Mouse (Mus musculus): Measurements from ENCODE around the gene Slc25a54.

Gene Slc25a54

DNA sequence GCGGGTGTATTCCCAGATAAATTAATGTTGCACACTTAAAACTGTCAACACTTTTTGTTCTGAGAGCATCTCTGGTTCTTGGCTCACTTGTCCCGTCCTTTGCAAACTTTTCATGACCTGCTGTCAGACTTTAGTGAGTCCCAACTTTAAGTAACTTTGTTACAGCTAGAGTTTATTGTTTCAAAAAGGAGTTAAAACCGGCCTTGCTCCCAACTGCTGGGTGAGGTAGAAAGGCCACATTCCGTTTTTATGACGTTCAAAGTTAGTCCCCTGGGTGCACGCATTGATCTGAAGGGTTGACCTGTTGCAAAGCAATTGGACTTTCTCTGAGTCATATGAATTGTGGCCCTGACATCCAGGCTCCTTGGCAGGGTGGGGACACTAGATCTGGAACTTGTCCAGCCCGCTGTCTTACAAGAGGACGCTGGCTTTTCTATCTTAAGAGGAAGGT lies 43.3 kb downstream of the Slc25a54 start:
- in situ Hi-C loops (cut with MboI, MseI), result no loop called here

DNA sequence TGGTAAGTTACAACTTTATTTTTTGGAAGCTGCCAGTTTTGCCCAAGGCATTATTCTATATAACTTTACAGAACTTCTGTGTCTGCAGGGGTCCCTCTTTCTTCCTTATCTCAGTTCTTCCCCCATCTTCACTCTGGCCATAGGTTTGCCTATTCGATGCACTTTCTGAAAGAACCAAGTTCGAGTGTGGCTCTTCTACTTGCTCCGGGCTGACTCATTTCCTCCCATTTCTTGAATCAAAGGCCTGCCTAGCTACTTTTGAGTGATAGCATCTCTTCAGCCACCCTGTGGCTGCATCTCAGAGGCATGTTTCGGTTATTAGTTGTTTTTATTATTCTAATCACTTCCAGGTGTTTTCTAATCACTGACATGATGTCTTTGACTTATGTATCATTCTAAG lies 43.8 kb downstream of the Slc25a54 start:
- in situ Hi-C loops (cut with MboI, MseI), result no loop called here

DNA sequence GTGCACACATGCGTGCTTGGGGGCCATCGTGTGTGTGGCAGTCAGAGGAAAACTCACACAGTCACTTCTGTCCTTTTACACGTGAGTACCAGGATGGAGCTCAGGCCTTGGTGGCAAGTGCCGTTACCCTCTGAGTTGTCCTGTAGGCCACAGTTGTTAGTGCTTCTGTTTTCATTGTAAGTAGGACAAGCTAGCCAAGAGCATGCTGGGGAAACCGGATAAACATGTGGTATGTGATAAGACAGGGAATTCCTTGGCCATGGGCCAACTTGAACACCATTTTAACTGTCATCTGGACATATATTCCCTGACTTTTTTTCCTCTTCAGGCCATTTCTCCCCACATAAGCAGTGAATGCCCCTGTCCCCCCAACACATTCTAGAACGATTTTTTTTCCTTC lies 45.3 kb downstream of the Slc25a54 start:
- in situ Hi-C loops (cut with MboI, MseI), result no loop called here

DNA sequence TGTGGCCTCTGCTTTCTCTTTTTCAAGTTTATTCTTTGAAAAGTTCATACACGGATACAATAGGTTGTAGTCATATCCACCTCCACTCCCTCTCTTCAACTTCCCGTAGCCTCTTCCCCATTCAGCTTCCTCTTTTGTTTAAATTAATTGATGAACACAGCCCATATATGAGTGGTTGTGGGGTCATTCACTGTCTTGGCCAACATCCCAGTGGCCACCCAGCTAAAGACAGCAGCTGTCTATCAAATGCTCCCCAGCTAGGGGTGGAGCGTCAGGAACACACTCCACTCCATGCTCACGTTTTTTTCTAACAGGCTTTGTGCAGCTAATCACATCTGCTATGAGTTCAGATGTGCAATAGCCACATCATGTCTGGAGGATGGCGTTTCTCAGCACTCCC lies 49.5 kb downstream of the Slc25a54 start:
- in situ Hi-C loops (cut with MboI, MseI), result no loop called here

DNA sequence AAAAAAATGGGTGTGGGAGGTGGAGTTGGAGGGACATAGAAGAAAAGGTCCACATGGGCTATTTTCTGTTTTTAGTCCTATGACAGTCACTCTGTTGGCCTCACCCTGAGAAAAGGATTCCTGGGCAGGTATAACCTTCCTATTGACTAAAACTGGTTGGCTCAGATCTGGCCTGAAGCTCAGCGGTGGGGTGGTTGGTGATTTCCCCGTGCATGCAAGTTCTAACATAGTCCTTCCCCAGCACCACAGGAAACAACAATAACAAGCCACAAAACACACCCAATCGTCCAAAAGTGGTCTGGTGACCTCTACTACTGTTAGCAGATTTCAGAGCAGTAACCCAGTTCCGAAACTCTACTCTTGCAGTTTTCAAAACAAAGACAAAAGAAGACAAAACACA lies 52.7 kb downstream of the Slc25a54 start:
- in situ Hi-C loops (cut with MboI, MseI), result no loop called here

- in situ Hi-C loops (cut with MboI, MseI), result no loop called here
Observed at GRCm38 (mm10) chr3:109134036-109134435, 53.8 kb downstream of the Slc25a54 start.

GRCm38 (mm10) chr3:109135352-109135751 lies 55.1 kb downstream of the Slc25a54 start:
- in situ Hi-C loops (cut with MboI, MseI), result no loop called here

DNA sequence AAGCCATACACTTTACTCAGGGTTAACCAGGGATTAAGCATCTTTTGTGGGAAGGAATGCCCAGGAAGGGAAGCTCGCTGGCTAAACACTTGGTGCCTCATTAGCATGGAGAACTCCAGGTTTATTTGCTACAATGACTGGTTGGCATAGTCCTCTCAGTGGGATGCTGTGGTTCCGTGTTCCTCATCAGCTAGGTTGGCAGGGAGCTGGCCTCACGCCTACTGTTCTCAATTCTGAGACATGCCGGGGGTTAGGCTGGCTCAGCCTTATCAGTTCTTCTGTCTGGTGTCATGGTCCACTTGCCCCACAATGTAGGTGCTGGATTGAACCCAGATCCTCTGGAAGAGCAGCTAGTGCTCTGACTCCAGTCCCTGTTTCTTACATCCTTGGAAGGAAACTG lies 72.3 kb downstream of the Slc25a54 start:
- in situ Hi-C loops (cut with MboI, MseI), result loop anchor here (10.0 kb wide), 1 partner anchor 342 kb away; no protein-coding TSS in a partner anchor

- in situ Hi-C loops (cut with MboI, MseI), result loop anchor here (10.0 kb wide), 1 partner anchor 341 kb away; no protein-coding TSS in a partner anchor
Observed at GRCm38 (mm10) chr3:109153410-109153809, 73.1 kb downstream of the Slc25a54 start.

DNA sequence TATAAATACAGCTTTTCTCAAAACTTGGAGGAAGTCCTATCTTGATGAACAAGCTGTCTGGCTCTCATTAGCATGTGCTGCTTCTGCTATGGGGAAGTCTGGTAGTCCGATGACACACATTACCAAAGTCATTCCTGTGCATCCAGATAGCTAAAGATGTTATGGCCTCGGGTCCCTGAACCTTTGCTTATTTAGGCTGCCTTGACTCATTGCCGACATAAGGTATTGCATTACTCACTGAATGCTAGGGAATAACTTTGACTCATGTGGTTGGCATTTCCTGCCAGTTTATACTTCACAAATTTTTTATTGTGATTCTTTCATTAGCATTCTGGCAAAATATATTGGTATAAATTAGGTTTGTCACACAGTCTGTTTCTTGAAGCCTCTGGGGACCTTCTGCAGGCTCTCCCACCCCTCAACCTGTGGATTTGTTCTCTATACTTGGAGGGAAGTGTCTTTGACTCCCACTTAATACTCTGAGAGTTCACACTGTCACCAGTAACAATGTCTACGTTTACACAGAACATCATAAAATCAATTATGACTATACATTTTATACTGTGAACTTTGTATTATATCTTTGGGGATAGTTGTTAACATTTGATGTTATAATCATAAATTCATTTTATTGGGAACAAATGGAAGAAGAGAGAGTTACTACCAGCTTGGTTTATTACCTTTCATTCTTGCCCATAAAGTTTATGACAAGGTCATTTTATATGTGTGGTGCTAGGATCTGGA lies 75.8 kb downstream of the Slc25a54 start:
- in situ Hi-C loops (cut with MboI, MseI), result loop anchor here (10.0 kb wide), 1 partner anchor 339 kb away; no protein-coding TSS in a partner anchor

- in situ Hi-C loops (cut with MboI, MseI), result loop anchor here (10.0 kb wide), 1 partner anchor 337 kb away; no protein-coding TSS in a partner anchor
Observed at GRCm38 (mm10) chr3:109157481-109157880, 77.2 kb downstream of the Slc25a54 start.

- in situ Hi-C loops (cut with MboI, MseI), result no loop called here
Observed at GRCm38 (mm10) chr3:109164088-109164487, 83.8 kb downstream of the Slc25a54 start.

GRCm38 (mm10) chr3:109164644-109165043 lies 84.4 kb downstream of the Slc25a54 start:
- in situ Hi-C loops (cut with MboI, MseI), result no loop called here

DNA sequence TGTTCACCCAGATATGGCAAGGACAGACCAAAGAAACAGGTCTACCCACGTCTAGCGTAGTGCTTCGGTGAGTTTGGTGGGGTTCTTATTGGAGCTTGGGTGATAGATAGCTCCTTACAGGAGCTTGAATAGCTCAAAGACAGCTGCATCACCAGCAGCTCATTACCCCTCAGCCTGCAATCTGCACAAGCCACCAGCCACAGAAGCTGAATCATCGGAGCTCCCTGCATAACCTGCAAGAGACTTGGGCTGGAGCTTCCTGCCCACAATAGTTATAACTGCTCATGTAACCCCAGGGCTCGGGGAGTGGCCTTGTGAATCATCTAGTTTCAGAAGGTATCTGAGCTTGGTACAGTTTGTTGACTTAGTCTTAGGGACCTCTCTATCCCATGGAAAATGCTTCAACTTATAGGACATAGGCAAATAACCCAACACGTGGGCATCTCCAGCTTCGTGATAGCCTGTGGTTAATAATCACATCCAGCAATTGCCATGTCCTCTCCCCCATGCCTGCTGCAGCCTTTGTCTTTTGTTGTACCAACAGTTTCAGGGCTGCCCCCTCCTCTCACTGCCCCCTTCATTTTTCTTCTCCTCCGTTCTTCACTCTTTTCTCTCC lies 85.1 kb downstream of the Slc25a54 start:
- in situ Hi-C loops (cut with MboI, MseI), result no loop called here
